Mouse (Mus musculus): ENCODE data around the gene Hhipl2.
A peak's percentile ranks its signal among the peaks of the same experiment; 100 is the strongest.

DNA sequence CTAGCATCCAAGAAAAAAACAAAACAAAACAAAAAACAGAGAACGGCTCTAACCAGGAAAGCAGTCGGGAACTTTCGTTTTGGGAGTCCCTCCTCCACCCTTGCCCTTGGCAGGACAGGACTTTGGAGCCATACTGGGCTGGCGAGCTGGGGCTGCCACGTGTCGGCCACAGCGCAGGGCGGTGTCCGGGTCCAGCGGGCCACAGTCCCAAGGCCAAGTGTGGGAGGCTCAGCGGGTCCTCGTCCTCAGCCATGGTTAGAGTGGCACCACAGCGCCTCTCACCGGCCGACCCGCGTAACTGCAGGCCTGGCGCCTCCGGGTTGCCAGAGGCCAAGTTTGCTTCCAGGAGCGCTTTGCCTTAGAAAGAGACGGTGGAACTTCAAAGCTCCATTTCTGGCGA lies 21.0 kb downstream of the Hhipl2 start:
- no peak for TF ChIP-seq POLR2A (IDR thresholded peaks at IDR 0.05; ENCODE audit: borderline replicate concordance, low read depth, low read length)
- TF ChIP-seq CTCF (IDR thresholded peaks at IDR 0.05; ENCODE audit: low read depth, low read length) = peak; percentile 53
